ENCODE assay signal across 15 mouse cellular contexts in the genomic region with DNA sequence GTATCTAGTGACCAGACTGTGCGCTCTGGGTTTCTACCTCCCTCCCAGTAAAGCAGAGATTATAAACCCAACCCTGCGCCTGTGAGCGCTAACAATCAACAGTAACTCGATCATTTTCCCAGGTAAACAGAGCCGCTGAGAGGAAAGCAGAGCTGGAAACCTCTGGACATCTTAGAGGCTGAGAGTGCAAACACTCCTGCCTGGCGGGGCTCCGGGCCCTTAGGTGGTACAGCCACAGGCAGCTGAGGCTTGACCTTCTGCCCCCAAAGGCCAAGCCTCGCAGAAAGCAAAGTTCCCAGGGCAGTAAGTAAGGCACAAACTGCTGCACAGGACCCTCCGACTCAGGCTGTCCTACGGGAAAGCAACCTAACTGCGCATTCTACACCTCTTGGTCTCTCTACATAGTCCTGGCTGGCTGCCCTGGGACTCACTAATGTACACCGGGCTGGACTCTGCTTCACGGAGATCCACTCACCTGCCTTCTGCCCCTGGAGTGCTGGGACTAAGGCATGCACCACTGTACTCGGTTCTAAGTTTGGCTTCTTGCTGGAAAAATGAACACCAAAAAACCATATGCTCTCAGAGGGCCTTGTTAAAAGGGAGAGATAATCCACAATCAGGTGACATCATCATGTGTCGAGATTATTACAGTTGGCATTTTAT. TPM values are rescaled to one million over a fixed set of nuclear protein-coding genes. Genes with fewer than 3 reads are reported as not detected.
A peak's percentile ranks its signal among the peaks of the same experiment; 100 is the strongest.
DNase-seq lines count a peak whose midpoint lies in the region; ATAC-seq and TF ChIP-seq lines count a peak whose summit lies in the region.
"Had no signal": no experiment of that assay in that cellular context is flagged by ENCODE, and none has a peak within 500 bp of the region (broad histone marks: within the 10 kb centered on the region; RNA-seq: fewer than 3 reads in every experiment).

No protein-coding gene starts in this region.

- no peak for TF ChIP-seq EP300 in heart, postnatal 0 days (IDR thresholded peaks at IDR 0.05; ENCODE audit: low read depth)

- H3K4me3 ChIP-seq in gastrocnemius, adult 2 months: no peak overlapping the region
- no peak overlapping the region for H3K4me3 ChIP-seq in heart, postnatal 0 days (ENCODE audit: low read depth, low read length)
- H3K4me3 ChIP-seq: neural tube, embryonic 13.5 days had no signal

- ATAC-seq in heart, postnatal 0 days (ENCODE audit: insufficient read depth, low read depth): no peak
- ATAC-seq: forebrain, postnatal 0 days had no signal

- WGBS in heart, postnatal 0 days: 76% methylated on average over 15 of the region's 15 CpGs

- H3K4me1 ChIP-seq in heart, postnatal 0 days (ENCODE audit: control insufficient read depth, insufficient read depth): peaks cover 73% of the 10 kb centered on the region

- H3K4me2 ChIP-seq in heart, postnatal 0 days (ENCODE audit: low read depth, low read length): no peak overlapping the region
- H3K4me2 ChIP-seq: neural tube, embryonic 13.5 days had no signal

- no peak for TF ChIP-seq CTCF in gastrocnemius, adult 2 months (IDR thresholded peaks at IDR 0.05)
- no peak for TF ChIP-seq CTCF in heart, postnatal 0 days (IDR thresholded peaks at IDR 0.05; ENCODE audit: low read depth)

- H3K27me3 ChIP-seq in heart, postnatal 0 days (ENCODE audit: control insufficient read depth, insufficient read depth, low read length): no peaks in the 10 kb centered on the region
- H3K27me3 ChIP-seq: limb, embryonic 15.5 days; neural tube, embryonic 13.5 days had no signal

- no peak for DNase-seq in gastrocnemius, adult 2 months
- DNase-seq in gastrocnemius, postnatal 14 days: no peak
- DNase-seq in kidney, postnatal 10 days: peak; percentile 48
- DNase-seq in kidney, adult 9 months: no peak
- no peak for DNase-seq in heart, postnatal 0 days (ENCODE audit: low spot score)
- DNase-seq in lung, postnatal 25 days (ENCODE audit: low spot score): peak; percentile 58
- no peak for DNase-seq in adipocyte (ENCODE audit: low spot score)
- DNase-seq in testis, postnatal 10 days (ENCODE audit: low spot score): no peak
- DNase-seq: cerebellum, adult 8-10 months; forebrain, postnatal 0 days; kidney, adult 8-10 months; layer of hippocampus, postnatal 36 days; midbrain, embryonic 14.5 days had no signal

- H3K27ac ChIP-seq in gastrocnemius, adult 2 months: peak overlapping the region; percentile 76
- H3K27ac ChIP-seq in heart, postnatal 0 days (ENCODE audit: low read depth): peak overlapping the region; percentile 79
- H3K27ac ChIP-seq: limb, embryonic 15.5 days; neural tube, embryonic 13.5 days had no signal

- no peaks in the 10 kb centered on the region for H3K36me3 ChIP-seq in heart, postnatal 0 days (replicated peaks; ENCODE audit: control insufficient read depth, insufficient read depth, low read length)
- H3K36me3 ChIP-seq: limb, embryonic 15.5 days; neural tube, embryonic 13.5 days had no signal

- no peaks in the 10 kb centered on the region for H3K9me3 ChIP-seq in heart, postnatal 0 days (replicated peaks; ENCODE audit: control insufficient read depth, low read length)
- H3K9me3 ChIP-seq: limb, embryonic 15.5 days; neural tube, embryonic 13.5 days had no signal

- H3K9ac ChIP-seq in heart, postnatal 0 days (replicated peaks; ENCODE audit: low read depth, low read length): no peak overlapping the region
- H3K9ac ChIP-seq: forebrain, postnatal 0 days; limb, embryonic 15.5 days; neural tube, embryonic 13.5 days had no signal

- intact Hi-C loops in gastrocnemius, adult 2 months (cut with DNase I): no loop called here
- intact Hi-C loops in gastrocnemius, postnatal 14 days (cut with DNase I; ENCODE audit: low total_unique reads): no loop called here

RNA-seq across cellular contexts. Expression of a gene that starts 41.6 kb away (rescaled TPM):
- total RNA-seq in gastrocnemius, adult 2 months (2021): 10 to 100 TPM; 29.2 to 47.3 TPM
- total RNA-seq in gastrocnemius, postnatal 14 days (2021): 10 to 100 TPM; 40.2 to 42.2 TPM
- total RNA-seq in heart, postnatal 0 days (2014; rRNA removed; ENCODE audit: low replicate concordance): 27.9 and 32.3 TPM in 2 replicates
- 22.0 and 23.4 TPM in 2 replicates for polyA plus RNA-seq in heart, postnatal 0 days (2015; fragmentation: Nextera tagmentation; extraction: Ambion mirVana)

Comparison
In these comparisons a context has a peak if more than half of its experiments do, and no peak if none do; other contexts are left out.
1. DNase-seq: peak in kidney, postnatal 10 days (single experiment) and lung, postnatal 25 days (single experiment); none in gastrocnemius, adult 2 months (single experiment), gastrocnemius, postnatal 14 days (single experiment), kidney, adult 9 months (single experiment), heart, postnatal 0 days (single experiment), adipocyte (single experiment) and testis, postnatal 10 days (single experiment).